Mouse (Mus musculus): ENCODE measurements around the gene Boll. TPM values are rescaled to one million over a fixed set of nuclear protein-coding genes. Genes with fewer than 3 reads are reported as not detected.
A peak's percentile ranks its signal among the peaks of the same experiment; 100 is the strongest.

Boll gene
- total RNA-seq, 1 experiment: 2.9 TPM

- no peaks in the 10 kb centered on the region for H3K9me3 ChIP-seq (ENCODE audit: control insufficient read depth, insufficient read depth, low read depth, low read length)
- DNase-seq (ENCODE audit: low read depth, low spot score): no peak
- H3K4me3 ChIP-seq (ENCODE audit: insufficient read depth in 1 of 2, low read depth in 1 of 2, low read length in 2 of 2, poor library complexity in 1 of 2, severe bottlenecking in 1 of 2): peak overlapping the region; percentile 55 to 65
- in situ Hi-C loops (cut with MboI; ENCODE audit: low sequenced_read_pairs in 2 of 2, unreplicated experiment in 2 of 2): loop anchor here (10.0 to 25.0 kb wide), 3 partner anchors 328 to 456 kb away; no protein-coding TSS in a partner anchor
- no peak overlapping the region for H3K9ac ChIP-seq (ENCODE audit: insufficient read depth, low read depth, low read length, poor library complexity, severe bottlenecking)
- H3K27ac ChIP-seq (ENCODE audit: insufficient read depth, low read depth, low read length, poor library complexity, severe bottlenecking): no peak overlapping the region
- H3K36me3 ChIP-seq (ENCODE audit: control insufficient read depth, insufficient read depth, low read length, poor library complexity, severe bottlenecking): no peaks in the 10 kb centered on the region
- no peaks in the 10 kb centered on the region for H3K4me1 ChIP-seq (ENCODE audit: control insufficient read depth in 2 of 2, insufficient read depth in 2 of 2, low read length in 2 of 2, poor library complexity in 1 of 2)
- no peak for TF ChIP-seq HCFC1 (IDR thresholded peaks at IDR 0.05; ENCODE audit: borderline replicate concordance, insufficient read depth, low read length)
- TF ChIP-seq ZNF384 (IDR thresholded peaks at IDR 0.05; ENCODE audit: low read depth, low read length): no peak
- TF ChIP-seq CHD2 (IDR thresholded peaks at IDR 0.05; ENCODE audit: low read depth, low read length): no peak
- TF ChIP-seq MAFK (IDR thresholded peaks at IDR 0.05; ENCODE audit: insufficient read depth, low read depth, low read length): no peak
- no peak for TF ChIP-seq ZC3H11A (IDR thresholded peaks at IDR 0.05; ENCODE audit: borderline replicate concordance, low read depth, low read length)
These were observed 43.5 kb upstream of the Boll start for GRCm38 (mm10) chr1:55406531-55407375.

DNA sequence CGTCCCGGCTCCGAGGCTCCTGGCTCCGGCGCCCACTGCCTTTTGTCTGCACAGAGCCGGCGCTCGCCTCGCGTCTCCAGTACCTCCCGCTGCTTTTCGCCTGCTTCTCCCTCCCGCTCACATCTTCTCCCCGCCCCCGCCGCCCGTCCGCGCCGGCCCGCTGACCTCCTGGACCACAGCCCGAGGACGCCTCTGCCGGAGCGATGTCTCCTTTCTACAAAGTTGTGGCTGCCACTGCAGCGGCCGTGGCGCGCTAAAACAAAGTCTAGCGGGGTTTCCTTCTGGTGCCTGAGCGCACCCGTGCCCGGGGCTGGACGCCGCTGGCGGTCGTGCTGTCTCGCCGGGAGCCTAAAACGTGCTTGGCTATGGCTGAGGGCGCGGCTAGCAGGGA, 42.7 kb upstream of the Boll start:
- TF ChIP-seq HCFC1 (IDR thresholded peaks at IDR 0.05; ENCODE audit: borderline replicate concordance, insufficient read depth, low read length): no peak
- TF ChIP-seq ZC3H11A (IDR thresholded peaks at IDR 0.05; ENCODE audit: borderline replicate concordance, low read depth, low read length): no peak
- no peak for TF ChIP-seq MAFK (IDR thresholded peaks at IDR 0.05; ENCODE audit: insufficient read depth, low read depth, low read length)
- TF ChIP-seq ZNF384 (IDR thresholded peaks at IDR 0.05; ENCODE audit: low read depth, low read length): no peak
- TF ChIP-seq CHD2 (IDR thresholded peaks at IDR 0.05; ENCODE audit: low read depth, low read length): no peak
- in situ Hi-C loops (cut with MboI; ENCODE audit: low sequenced_read_pairs in 2 of 2, unreplicated experiment in 2 of 2): loop anchor here (10.0 to 25.0 kb wide), 3 partner anchors 329 to 456 kb away; no protein-coding TSS in a partner anchor
- no peak overlapping the region for H3K9ac ChIP-seq (ENCODE audit: insufficient read depth, low read depth, low read length, poor library complexity, severe bottlenecking)
- no peak for DNase-seq (ENCODE audit: low read depth, low spot score)
- no peak overlapping the region for H3K27ac ChIP-seq (ENCODE audit: insufficient read depth, low read depth, low read length, poor library complexity, severe bottlenecking)
- no peaks in the 10 kb centered on the region for H3K4me1 ChIP-seq (ENCODE audit: control insufficient read depth in 2 of 2, insufficient read depth in 2 of 2, low read length in 2 of 2, poor library complexity in 1 of 2)
- H3K4me3 ChIP-seq (ENCODE audit: insufficient read depth in 1 of 2, low read depth in 1 of 2, low read length in 2 of 2, poor library complexity in 1 of 2, severe bottlenecking in 1 of 2): peak overlapping the region; percentile 55 to 65
- H3K9me3 ChIP-seq (ENCODE audit: control insufficient read depth, insufficient read depth, low read depth, low read length): no peaks in the 10 kb centered on the region
- H3K36me3 ChIP-seq (ENCODE audit: control insufficient read depth, insufficient read depth, low read length, poor library complexity, severe bottlenecking): no peaks in the 10 kb centered on the region

GRCm38 (mm10) chr1:55405272-55406022, 42.2 kb upstream of the Boll start, which contains the start of gene Plcl1:
Gene Plcl1, plus strand, starts transcription at chr1:55405921.
- no peak within 1 kb of the TSS for H3K27ac ChIP-seq (ENCODE audit: insufficient read depth, low read depth, low read length, poor library complexity, severe bottlenecking)
- no peaks in the 10 kb centered on the region for H3K36me3 ChIP-seq (ENCODE audit: control insufficient read depth, insufficient read depth, low read length, poor library complexity, severe bottlenecking)
- H3K9ac ChIP-seq (ENCODE audit: insufficient read depth, low read depth, low read length, poor library complexity, severe bottlenecking): no peak within 1 kb of the TSS
- DNase-seq (ENCODE audit: low read depth, low spot score): peak; percentile 84
- peak; percentile 61; the same call in 1 of the 2 replicates for TF ChIP-seq CHD2 (IDR thresholded peaks at IDR 0.05; ENCODE audit: low read depth, low read length)
- no peak for TF ChIP-seq ZNF384 (IDR thresholded peaks at IDR 0.05; ENCODE audit: low read depth, low read length)
- in situ Hi-C loops (cut with MboI; ENCODE audit: low sequenced_read_pairs in 2 of 2, unreplicated experiment in 2 of 2): loop anchor here (10.0 to 25.0 kb wide), 3 partner anchors 329 to 457 kb away; no protein-coding TSS in a partner anchor
- no peaks in the 10 kb centered on the region for H3K9me3 ChIP-seq (ENCODE audit: control insufficient read depth, insufficient read depth, low read depth, low read length)
- H3K4me3 ChIP-seq (ENCODE audit: insufficient read depth in 1 of 2, low read depth in 1 of 2, low read length in 2 of 2, poor library complexity in 1 of 2, severe bottlenecking in 1 of 2): peak within 1 kb of the TSS; percentile 55 to 65
- no peaks in the 10 kb centered on the region for H3K4me1 ChIP-seq (ENCODE audit: control insufficient read depth in 2 of 2, insufficient read depth in 2 of 2, low read length in 2 of 2, poor library complexity in 1 of 2)

GRCm38 (mm10) chr1:55404439-55404838, 41.2 kb upstream of the Boll start:
- in situ Hi-C loops (cut with MboI; ENCODE audit: low sequenced_read_pairs in 2 of 2, unreplicated experiment in 2 of 2): loop anchor here (10.0 to 25.0 kb wide), 3 partner anchors 330 to 458 kb away; no protein-coding TSS in a partner anchor

More at GRCm38 (mm10) chr1:55404439-55404838, 41.2 kb upstream of the Boll start:
- H3K4me1 ChIP-seq (ENCODE audit: control insufficient read depth in 2 of 2, insufficient read depth in 2 of 2, low read length in 2 of 2, poor library complexity in 1 of 2): no peaks in the 10 kb centered on the region
- no peak overlapping the region for H3K27ac ChIP-seq (ENCODE audit: insufficient read depth, low read depth, low read length, poor library complexity, severe bottlenecking)
- TF ChIP-seq ZNF384 (IDR thresholded peaks at IDR 0.05; ENCODE audit: low read depth, low read length) (no peak), ZC3H11A (IDR thresholded peaks at IDR 0.05; ENCODE audit: borderline replicate concordance, low read depth, low read length) (peak; percentile 64; the same call in 1 of the 2 replicates)
- H3K9me3 ChIP-seq (ENCODE audit: control insufficient read depth, insufficient read depth, low read depth, low read length): no peaks in the 10 kb centered on the region
- no peak overlapping the region for H3K4me3 ChIP-seq (ENCODE audit: insufficient read depth in 1 of 2, low read depth in 1 of 2, low read length in 2 of 2, poor library complexity in 1 of 2, severe bottlenecking in 1 of 2)
- DNase-seq (ENCODE audit: low read depth, low spot score): no peak
- H3K9ac ChIP-seq (ENCODE audit: insufficient read depth, low read depth, low read length, poor library complexity, severe bottlenecking): no peak overlapping the region
- no peaks in the 10 kb centered on the region for H3K36me3 ChIP-seq (ENCODE audit: control insufficient read depth, insufficient read depth, low read length, poor library complexity, severe bottlenecking)
